1 mouse cellular context compared by ENCODE assay signal in the genomic region with DNA sequence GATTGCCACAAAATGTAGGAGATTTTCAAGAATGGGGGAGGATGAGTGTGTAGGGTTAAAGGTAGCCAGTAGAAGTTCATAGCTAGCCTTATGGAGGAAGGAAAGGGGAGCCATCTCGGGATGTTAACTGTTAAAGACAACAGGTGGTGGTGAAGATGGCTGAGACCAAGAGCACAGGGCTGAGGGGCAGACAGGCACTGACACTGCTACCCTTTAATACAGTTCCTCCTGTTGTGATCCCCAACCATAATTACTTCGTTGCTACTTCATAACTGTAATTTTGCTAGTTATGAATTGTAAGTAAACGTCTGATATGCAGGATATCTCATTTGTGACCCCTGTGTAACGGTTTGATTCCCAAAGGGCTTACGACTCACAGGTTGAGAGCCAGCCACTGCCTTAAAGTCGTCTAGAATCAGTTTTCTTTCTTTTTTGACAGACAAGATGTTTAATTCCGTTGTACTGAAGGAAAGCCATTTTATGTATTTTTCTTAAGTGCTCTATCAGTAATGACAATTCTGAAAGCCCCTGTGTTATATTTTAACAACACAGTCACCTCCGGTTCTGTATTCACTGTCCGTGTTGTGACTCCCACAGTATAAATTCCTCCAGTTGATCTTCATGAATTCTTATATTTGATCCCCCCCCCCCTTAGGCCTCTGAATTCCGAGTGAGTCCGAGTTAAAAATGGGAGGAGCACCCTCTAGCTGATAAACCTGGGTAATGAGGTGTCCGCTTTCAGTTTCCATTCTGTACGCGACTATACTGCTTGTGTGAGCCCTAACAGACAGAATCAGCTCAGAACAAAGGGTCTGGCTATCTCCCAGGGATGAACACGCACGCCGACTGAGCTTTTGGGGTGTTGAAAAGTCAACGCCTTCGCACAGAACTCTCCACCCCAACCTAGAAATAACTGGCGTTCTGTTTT.
TF ChIP-seq lines count a peak whose summit lies in the region.

No protein-coding gene starts in this region.

TF ChIP-seq in CH12.LX, 34 proteins besides CTCF, POLR2A, EP300 and RAD21:
- peak; percentile 53; the same call in 1 of the 2 replicates for TF ChIP-seq IRF4 (IDR thresholded peaks at IDR 0.05; ENCODE audit: low read depth, low read length)
- TF ChIP-seq MXI1 (IDR thresholded peaks at IDR 0.05; ENCODE audit: low read depth, low read length) = no peak
- no peak for TF ChIP-seq RCOR1 (conservative IDR thresholded peaks at IDR 0.05; ENCODE audit: low read depth, low read length)
- TF ChIP-seq TBP (conservative IDR thresholded peaks at IDR 0.05; ENCODE audit: low read depth, low read length) = peak; percentile 57
- no peak for TF ChIP-seq MAFK (IDR thresholded peaks at IDR 0.05; ENCODE audit: insufficient replicate concordance, low read length)
